Mouse (Mus musculus) splenic B cell, adult 2 months (primary cell): ENCODE measurements at regions not wholly inside any gene's neighbourhood (a gene's known extent, or its start where the extent isn't known, plus 50 kb on each side); places are given as distances from the start of the nearest gene placed in this dataset.

Experiments
- DNase-seq: peaks from one replicate; pipeline ENCODE4 v3.0.0-alpha.2; 2011; ENCODE audit warnings: low read depth, low spot score
- H3K27me3 ChIP-seq: 2 replicates; pipeline ENCODE4 v1.6.1; 2012; ENCODE audit warnings: mild to moderate bottlenecking, low read length, moderate library complexity, mixed read lengths; ENCODE audit not compliant: control insufficient read depth, poor library complexity, insufficient read depth, severe bottlenecking
- H3K36me3 ChIP-seq: 2 replicates; pipeline ENCODE4 v1.6.1; 2012; ENCODE audit warnings: mild to moderate bottlenecking, low read length, moderate library complexity, mixed read lengths; ENCODE audit not compliant: control insufficient read depth, poor library complexity, insufficient read depth, severe bottlenecking

- DNase-seq, result no peak
- H3K27me3 ChIP-seq, result no peaks in the 10 kb centered on the region
Measured at GRCm38 (mm10) chr9:85011361-85011760, 301.2 kb upstream of the Gm11114 start.

GRCm38 (mm10) chr9:85048112-85048978, 264.2 kb upstream of the Gm11114 start:
- DNase-seq, result no peak
- H3K27me3 ChIP-seq, result no peaks in the 10 kb centered on the region
- no peaks in the 10 kb centered on the region for H3K36me3 ChIP-seq

More at GRCm38 (mm10) chr9:85011361-85011760, 301.2 kb upstream of the Gm11114 start:
- no peaks in the 10 kb centered on the region for H3K36me3 ChIP-seq

- Histone ChIP-seq H3K27me3 (no peaks in the 10 kb centered on the region), H3K36me3 (no peaks in the 10 kb centered on the region)
- no peak for DNase-seq
Measured at GRCm38 (mm10) chr9:85052526-85052925, 260.0 kb upstream of the Gm11114 start.

- DNase-seq, result no peak
- no peaks in the 10 kb centered on the region for H3K36me3 ChIP-seq
- no peaks in the 10 kb centered on the region for H3K27me3 ChIP-seq
Measured at GRCm38 (mm10) chr9:85079975-85080374, 232.6 kb upstream of the Gm11114 start.

- Histone ChIP-seq H3K27me3 (no peaks in the 10 kb centered on the region), H3K36me3 (no peaks in the 10 kb centered on the region)
- no peak for DNase-seq
Measured at GRCm38 (mm10) chr9:85088556-85089338, 223.8 kb upstream of the Gm11114 start.

GRCm38 (mm10) chr9:85090297-85090696, 222.3 kb upstream of the Gm11114 start:
- no peaks in the 10 kb centered on the region for H3K36me3 ChIP-seq
- no peak for DNase-seq
- H3K27me3 ChIP-seq, result no peaks in the 10 kb centered on the region

- Histone ChIP-seq H3K27me3 (no peaks in the 10 kb centered on the region), H3K36me3 (no peaks in the 10 kb centered on the region)
- no peak for DNase-seq
Measured at GRCm38 (mm10) chr9:85095234-85095633, 217.3 kb upstream of the Gm11114 start.

- Histone ChIP-seq H3K36me3 (no peaks in the 10 kb centered on the region), H3K27me3 (no peaks in the 10 kb centered on the region)
- no peak for DNase-seq
Measured at GRCm38 (mm10) chr9:85096520-85096919, 216.1 kb upstream of the Gm11114 start.

- no peak for DNase-seq
- Histone ChIP-seq H3K36me3 (no peaks in the 10 kb centered on the region), H3K27me3 (no peaks in the 10 kb centered on the region; the same call in 1 of the 2 replicates)
Measured at GRCm38 (mm10) chr9:85112928-85113327, 199.6 kb upstream of the Gm11114 start.

GRCm38 (mm10) chr9:85114234-85114633, 198.3 kb upstream of the Gm11114 start:
- Histone ChIP-seq H3K36me3 (no peaks in the 10 kb centered on the region), H3K27me3 (no peaks in the 10 kb centered on the region; the same call in 1 of the 2 replicates)
- no peak for DNase-seq

GRCm38 (mm10) chr9:85120061-85120460, 192.5 kb upstream of the Gm11114 start:
- DNase-seq, result no peak
- Histone ChIP-seq H3K36me3 (no peaks in the 10 kb centered on the region), H3K27me3 (no peaks in the 10 kb centered on the region)

- no peaks in the 10 kb centered on the region for H3K27me3 ChIP-seq
- no peak for DNase-seq
- no peaks in the 10 kb centered on the region for H3K36me3 ChIP-seq
Measured at GRCm38 (mm10) chr9:85121059-85121458, 191.5 kb upstream of the Gm11114 start.

GRCm38 (mm10) chr9:85123706-85124105, 188.9 kb upstream of the Gm11114 start:
- no peaks in the 10 kb centered on the region for H3K36me3 ChIP-seq
- no peaks in the 10 kb centered on the region for H3K27me3 ChIP-seq
- DNase-seq, result no peak

GRCm38 (mm10) chr9:85125775-85126174, 186.8 kb upstream of the Gm11114 start:
- no peak for DNase-seq
- Histone ChIP-seq H3K27me3 (no peaks in the 10 kb centered on the region), H3K36me3 (no peaks in the 10 kb centered on the region)

GRCm38 (mm10) chr9:85126541-85126940, 186.0 kb upstream of the Gm11114 start:
- DNase-seq, result no peak

More at GRCm38 (mm10) chr9:85126541-85126940, 186.0 kb upstream of the Gm11114 start:
- no peaks in the 10 kb centered on the region for H3K27me3 ChIP-seq
- no peaks in the 10 kb centered on the region for H3K36me3 ChIP-seq
